Mouse (Mus musculus) embryonic fibroblast, embryonic 13.5 days (primary cell): Measurements from ENCODE around the gene Ttc17. TPM values are rescaled to one million over a fixed set of nuclear protein-coding genes. Genes with fewer than 3 reads are reported as not detected.

ENCODE experiments used
- H3K27ac ChIP-seq: 2 replicates; pipeline ENCODE4 v1.5.1; 2012; ENCODE audit warnings: low read length, control low read depth, inconsistent platforms; ENCODE audit not compliant: insufficient read depth
- H3K4me1 ChIP-seq: 2 replicates; pipeline ENCODE4 v1.6.1; 2011; ENCODE audit warnings: low read length; ENCODE audit not compliant: control insufficient read depth, insufficient read depth
- H3K4me3 ChIP-seq: 2 replicates; pipeline ENCODE4 v1.5.1; 2011; ENCODE audit warnings: mild to moderate bottlenecking, control low read depth, low read length; ENCODE audit not compliant: insufficient read depth
- CTCF ChIP-seq: IDR thresholded peaks from 2 replicates; pipeline ENCODE4 v1.5.1; 2011; ENCODE audit warnings: mild to moderate bottlenecking, control low read depth, low read length, moderate library complexity, borderline replicate concordance; ENCODE audit not compliant: insufficient read depth
- POLR2A ChIP-seq: IDR thresholded peaks from 2 replicates; pipeline ENCODE4 v1.6.1; 2011; ENCODE audit warnings: low read depth, mild to moderate bottlenecking, control low read depth, low read length, moderate library complexity
- polyA plus RNA-seq: library from polyadenylated mRNA; stranded (reverse); fragments of >200 nt; gene quantifications from 2 replicates; pipeline ENCODE4 v1.2.4, GENCODE M21; 2011; ENCODE audit warnings: low read depth; ENCODE audit not compliant: missing spikeins, insufficient read length

Gene Ttc17
- polyA plus RNA-seq, 1 experiment = 44.5 TPM

- Histone ChIP-seq H3K4me1 (peaks cover 14% of the 10 kb centered on the region), H3K27ac (no peak overlapping the region), H3K4me3 (peak overlapping the region; percentile 22; the same call in 1 of the 2 replicates)
- no peak for TF ChIP-seq POLR2A
- no peak for TF ChIP-seq CTCF
Observed at GRCm38 (mm10) chr2:94264631-94265098, 141.8 kb downstream of the Ttc17 start.

DNA sequence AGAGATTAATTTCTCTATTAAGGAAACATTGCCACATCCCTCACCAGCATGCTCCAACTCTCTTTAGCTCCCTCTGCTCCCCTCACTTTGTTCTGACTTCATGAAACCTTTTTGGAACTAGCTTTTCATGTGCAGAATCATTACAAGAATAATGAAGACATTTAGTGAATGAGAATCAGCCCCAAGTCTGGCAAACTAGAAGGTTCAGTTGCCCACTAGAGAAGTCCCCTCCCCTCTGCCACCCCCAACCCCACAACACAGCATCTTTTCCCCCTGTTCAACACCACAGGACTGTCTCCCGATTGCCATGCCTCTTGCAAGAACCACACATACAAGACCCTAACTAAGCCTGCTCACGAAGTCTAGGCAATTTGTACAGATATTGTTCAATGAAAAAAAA, 142.5 kb downstream of the Ttc17 start:
- H3K4me3 ChIP-seq = no peak overlapping the region
- TF ChIP-seq POLR2A (no peak), CTCF (no peak)
- H3K27ac ChIP-seq = no peak overlapping the region
- H3K4me1 ChIP-seq = peaks cover 14% of the 10 kb centered on the region

DNA sequence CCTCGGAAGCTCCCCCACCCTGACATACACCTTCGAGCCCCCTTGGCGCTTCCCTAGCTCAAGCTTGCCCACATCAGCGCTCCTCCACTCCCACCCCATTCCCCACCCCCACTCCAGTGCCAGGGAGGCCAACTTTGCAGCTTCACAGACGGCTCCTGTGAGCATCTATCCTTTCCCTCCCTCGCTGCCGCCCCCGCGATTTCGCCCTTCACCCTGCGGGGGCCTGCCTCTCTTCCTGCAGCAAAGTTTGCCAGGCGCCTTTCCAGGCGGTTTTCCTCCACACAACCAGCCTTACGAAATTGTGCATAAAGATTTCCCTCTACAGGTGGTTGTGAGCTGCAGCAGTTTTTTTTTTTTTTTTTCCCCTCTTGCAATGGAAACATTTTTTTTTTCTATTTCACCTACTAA, 143.0 kb downstream of the Ttc17 start:
- H3K4me3 ChIP-seq = 0 out of 2 replicates have a peak overlapping the region, but pooled peaks have one; percentile 10
- H3K27ac ChIP-seq = no peak overlapping the region
- H3K4me1 ChIP-seq = peaks cover 14% of the 10 kb centered on the region
- no peak for TF ChIP-seq POLR2A
- no peak for TF ChIP-seq CTCF

GRCm38 (mm10) chr2:94262917-94263529, 143.5 kb downstream of the Ttc17 start:
- TF ChIP-seq CTCF (no peak), POLR2A (no peak)

DNA sequence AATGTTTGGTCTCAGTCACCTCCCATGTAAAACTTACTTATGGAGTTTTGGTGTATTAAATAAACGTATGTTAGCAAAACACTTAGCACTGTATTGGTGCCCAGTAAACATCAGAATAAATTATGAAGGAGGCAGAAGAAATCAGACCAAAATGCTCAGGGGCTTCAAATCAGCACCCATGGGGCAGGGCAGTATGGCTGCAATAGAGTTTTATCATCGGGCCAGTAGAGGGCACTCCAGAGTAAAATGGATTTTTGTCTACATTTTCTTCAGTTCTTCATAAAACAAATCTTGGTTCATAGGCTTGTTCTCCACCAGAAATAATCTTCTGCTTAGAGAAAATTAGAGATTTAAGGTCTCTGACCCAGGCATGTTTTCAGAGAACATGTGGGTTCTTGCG, 152.4 kb downstream of the Ttc17 start:
- TF ChIP-seq POLR2A (no peak), CTCF (no peak)
- no peak overlapping the region for H3K4me3 ChIP-seq

More at GRCm38 (mm10) chr2:94262917-94263529, 143.5 kb downstream of the Ttc17 start:
- Histone ChIP-seq H3K4me3 (0 out of 2 replicates have a peak overlapping the region, but pooled peaks have one; percentile 10), H3K4me1 (peaks cover 14% of the 10 kb centered on the region), H3K27ac (no peak overlapping the region)

More for the DNA sequence above, 152.4 kb downstream of the Ttc17 start:
- Histone ChIP-seq H3K4me1 (peaks cover 4% of the 10 kb centered on the region; the same call in 1 of the 2 replicates), H3K27ac (no peak overlapping the region)

Other genes starting within 250 kb of the Ttc17 start
- 141 and 162 TPM in 2 replicates for gene Hsd17b12, start 248.7 kb downstream of the Ttc17 start, polyA plus RNA-seq
- gene Api5, start 31.4 kb upstream of the Ttc17 start, polyA plus RNA-seq = 82.8 and 98.0 TPM in 2 replicates